Mouse (Mus musculus) kidney, adult 2 months (tissue): ENCODE measurements around the gene Stau1.

ENCODE experiments used
- CTCF ChIP-seq: fragments of 200-500 bp; conservative IDR thresholded peaks from 2 replicates; pipeline ENCODE4 v1.5.1; 2011; ENCODE audit warnings: low read depth, mild to moderate bottlenecking, control low read depth, low read length, moderate library complexity, mixed read lengths; ENCODE audit not compliant: insufficient read depth, insufficient read length
- POLR2A ChIP-seq: fragments of 200-500 bp; IDR thresholded peaks from one replicate; pipeline ENCODE4 v1.6.1; 2011; ENCODE audit warnings: low read depth, low read length, control low read depth

DNA sequence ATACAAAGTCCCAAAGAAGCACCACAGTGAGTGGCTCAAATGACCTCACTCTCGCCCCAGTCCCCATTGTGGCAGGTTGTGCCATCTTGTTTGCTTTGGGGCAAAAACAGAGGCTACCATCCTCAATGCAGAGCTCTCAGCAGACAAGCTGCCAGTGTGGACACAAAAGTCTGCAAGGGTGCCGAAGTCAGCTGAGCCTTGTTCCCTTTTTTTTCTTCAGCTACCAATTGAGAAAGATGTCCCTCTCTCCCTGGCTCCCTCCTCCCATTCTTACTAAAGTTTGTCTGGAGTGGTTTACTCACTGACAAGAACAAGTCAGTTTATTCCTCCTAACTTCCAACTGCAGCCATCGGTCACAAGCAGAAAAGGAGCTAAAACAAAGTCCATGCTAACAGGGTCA, 19.7 kb downstream of the Stau1 start:
- TF ChIP-seq CTCF = no peak
- TF ChIP-seq POLR2A = no peak
